Mouse (Mus musculus) bone marrow, adult 2 months (tissue): ENCODE results near the gene Zic4. TPM values are rescaled to one million over a fixed set of nuclear protein-coding genes. Genes with fewer than 3 reads are reported as not detected.

Source experiments
- H3K27ac ChIP-seq: fragments of 200-500 bp; 2 replicates; pipeline ENCODE4 v1.5.1; 2012; ENCODE audit warnings: low read depth, mild to moderate bottlenecking, control low read depth, inconsistent platforms, low read length; ENCODE audit not compliant: control insufficient read depth, poor library complexity, insufficient read depth
- H3K4me1 ChIP-seq: fragments of 200-500 bp; 2 replicates; pipeline ENCODE4 v1.6.1; 2011; ENCODE audit warnings: low read length; ENCODE audit not compliant: control insufficient read depth, insufficient read depth
- H3K4me3 ChIP-seq: fragments of 200-500 bp; replicated peaks from 2 replicates; pipeline ENCODE3; 2011; ENCODE audit warnings: mild to moderate bottlenecking, low read depth, low read length, control low read depth; ENCODE audit not compliant: control insufficient read depth
- CTCF ChIP-seq: fragments of 200-500 bp; IDR thresholded peaks from 2 replicates; pipeline ENCODE4 v1.5.1; 2011; ENCODE audit warnings: low read length, control low read depth; ENCODE audit not compliant: control insufficient read depth, insufficient read depth
- POLR2A ChIP-seq: fragments of 200-500 bp; IDR thresholded peaks from 2 replicates; pipeline ENCODE4 v1.6.1; 2011; ENCODE audit warnings: low read depth, mild to moderate bottlenecking, control low read depth, low read length, borderline replicate concordance; ENCODE audit not compliant: control insufficient read depth
- WGBS: fragments of 180-500 bp; shearing (Covaris S2); methylation state at CpG from one replicate; pipeline ENCODE4 v1.1.7; 2018; 5-methylcytosine and 5-hydroxymethylcytosine counted together
- polyA plus RNA-seq: library from polyadenylated mRNA; stranded (reverse); fragments of >200 nt; gene quantifications from 2 replicates; pipeline ENCODE4 v1.2.4, GENCODE M21; 2011; ENCODE audit warnings: low replicate concordance; ENCODE audit not compliant: missing spikeins, insufficient read depth, insufficient read length

Zic4 gene
- polyA plus RNA-seq, 1 experiment: not detected

DNA sequence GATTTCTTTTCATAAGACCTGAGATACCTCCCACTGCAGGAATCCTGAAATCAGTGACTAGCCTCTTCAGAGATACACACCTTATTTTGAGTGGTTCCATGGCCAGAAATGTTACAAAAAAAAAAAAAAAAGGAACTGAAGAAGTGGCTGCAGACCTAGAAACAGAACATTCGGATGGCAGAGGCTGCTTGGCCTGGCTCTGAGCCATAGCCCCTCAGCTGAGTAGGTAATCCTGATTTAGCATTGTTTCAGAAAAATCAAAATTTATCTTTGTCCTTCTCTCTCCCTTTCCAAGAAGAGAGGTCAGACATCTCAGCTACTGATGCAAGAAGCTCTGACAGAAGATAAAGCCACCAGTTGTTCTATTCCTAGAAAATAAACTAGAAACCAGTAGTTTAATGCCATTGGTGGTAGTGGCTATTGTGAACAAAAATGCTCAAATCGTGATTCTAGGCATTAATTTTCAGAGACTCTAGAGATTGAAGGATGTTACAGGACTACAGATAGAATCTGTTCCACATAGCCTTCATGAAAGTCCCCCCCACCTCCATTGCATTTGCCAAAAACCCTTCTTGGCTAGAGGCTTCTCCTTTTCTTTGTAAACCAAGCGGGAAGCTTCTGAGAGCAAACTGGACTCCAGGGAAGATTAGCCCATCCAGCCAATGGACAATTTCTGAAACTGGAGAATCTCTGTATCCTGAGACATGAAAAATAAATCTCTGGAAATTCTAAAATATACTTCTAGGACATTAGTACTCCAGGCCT is 11.8 kb downstream of the Zic4 start:
- 23% methylated on average over 3 of the region's 3 CpGs for WGBS
- Histone ChIP-seq H3K27ac (no peak overlapping the region), H3K4me1 (no peaks in the 10 kb centered on the region), H3K4me3 (no peak overlapping the region)
- no peak for TF ChIP-seq POLR2A
- TF ChIP-seq CTCF: no peak

DNA sequence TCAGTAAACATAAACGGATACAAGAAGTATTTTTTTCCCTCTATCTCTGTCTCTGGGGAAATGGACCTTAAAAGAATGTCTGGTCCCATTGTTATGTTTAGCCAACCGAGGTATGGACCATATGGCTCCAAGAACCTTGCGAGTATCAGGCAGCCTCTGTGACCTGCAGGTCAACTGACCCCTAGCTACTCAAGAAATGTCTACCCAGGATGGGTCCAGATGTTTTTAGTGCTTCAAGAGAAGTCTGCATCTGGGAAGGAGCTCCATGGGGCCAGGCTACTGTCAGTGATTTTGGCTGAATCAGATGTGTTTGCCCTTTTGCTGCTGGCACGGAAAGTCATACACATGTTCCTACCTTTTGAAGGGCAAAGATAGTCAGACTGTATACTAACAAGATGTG is 12.5 kb downstream of the Zic4 start:
- no peak for TF ChIP-seq POLR2A
- no peak for TF ChIP-seq CTCF
- H3K4me3 ChIP-seq: no peak overlapping the region
- H3K27ac ChIP-seq: no peak overlapping the region
- no peaks in the 10 kb centered on the region for H3K4me1 ChIP-seq
- WGBS: 13% methylated on average over 4 of the region's 4 CpGs

DNA sequence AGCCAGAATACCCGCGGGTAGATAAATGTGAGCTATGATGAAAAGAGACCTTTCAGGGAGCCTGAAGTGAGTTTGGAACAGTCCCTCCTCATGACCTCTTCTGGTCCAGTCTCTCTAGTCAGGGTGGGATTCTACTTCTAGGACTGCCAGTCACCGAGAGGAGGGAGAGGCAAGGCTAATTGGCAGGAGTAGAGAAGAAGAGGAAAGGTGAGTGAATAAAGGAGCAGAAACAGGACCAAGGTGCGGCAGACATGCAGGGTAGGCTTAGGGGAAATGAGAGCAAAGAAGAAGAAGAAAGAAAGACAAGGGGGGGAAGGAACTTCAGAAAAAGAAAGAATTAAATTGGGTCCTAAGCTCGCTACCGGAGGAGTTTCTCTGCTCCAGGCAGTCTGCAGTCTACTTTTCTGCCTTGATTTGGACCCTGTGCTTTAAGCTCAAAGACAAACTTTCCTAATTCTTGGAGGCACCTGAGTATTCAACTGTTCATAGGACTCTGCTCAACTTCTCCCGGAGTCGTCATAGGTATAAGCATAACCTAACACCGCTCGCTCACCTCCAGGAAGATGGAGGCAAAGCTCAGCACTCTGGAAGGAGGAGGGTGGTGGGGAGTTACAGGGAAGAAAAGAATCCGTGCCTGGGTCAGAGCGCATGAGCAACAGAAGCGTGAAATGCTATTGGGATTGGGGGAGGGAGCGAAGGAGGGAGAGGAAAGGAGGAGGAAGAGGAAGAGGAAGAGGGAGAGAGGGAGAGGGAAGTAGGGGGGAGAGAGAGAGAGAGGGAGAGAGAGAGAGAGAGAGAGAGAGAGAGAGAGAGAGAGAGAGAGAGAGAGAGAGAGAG is 15.0 kb downstream of the Zic4 start:
- TF ChIP-seq CTCF (no peak), POLR2A (no peak)
- no peak overlapping the region for H3K27ac ChIP-seq
- H3K4me3 ChIP-seq: no peak overlapping the region
- H3K4me1 ChIP-seq: no peaks in the 10 kb centered on the region
- WGBS: 11% methylated on average over 14 of the region's 14 CpGs

DNA sequence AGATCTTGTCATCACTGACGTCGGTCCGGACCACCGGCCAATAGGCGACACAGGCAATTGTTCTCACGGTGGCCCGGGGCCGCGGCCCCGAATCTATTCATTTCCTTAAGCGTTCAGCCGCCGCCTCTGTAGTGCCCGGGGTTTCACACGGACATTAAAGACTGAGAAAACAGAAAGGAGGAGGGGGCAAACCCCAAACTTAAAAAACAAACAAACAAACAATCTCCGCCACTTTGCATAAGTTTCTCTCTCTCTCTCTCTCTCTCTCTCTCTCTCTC is 15.6 kb downstream of the Zic4 start:
- no peaks in the 10 kb centered on the region for H3K4me1 ChIP-seq
- TF ChIP-seq CTCF (no peak), POLR2A (no peak)
- WGBS: 6% methylated on average over 16 of the region's 16 CpGs
- H3K27ac ChIP-seq: no peak overlapping the region
- no peak overlapping the region for H3K4me3 ChIP-seq

DNA sequence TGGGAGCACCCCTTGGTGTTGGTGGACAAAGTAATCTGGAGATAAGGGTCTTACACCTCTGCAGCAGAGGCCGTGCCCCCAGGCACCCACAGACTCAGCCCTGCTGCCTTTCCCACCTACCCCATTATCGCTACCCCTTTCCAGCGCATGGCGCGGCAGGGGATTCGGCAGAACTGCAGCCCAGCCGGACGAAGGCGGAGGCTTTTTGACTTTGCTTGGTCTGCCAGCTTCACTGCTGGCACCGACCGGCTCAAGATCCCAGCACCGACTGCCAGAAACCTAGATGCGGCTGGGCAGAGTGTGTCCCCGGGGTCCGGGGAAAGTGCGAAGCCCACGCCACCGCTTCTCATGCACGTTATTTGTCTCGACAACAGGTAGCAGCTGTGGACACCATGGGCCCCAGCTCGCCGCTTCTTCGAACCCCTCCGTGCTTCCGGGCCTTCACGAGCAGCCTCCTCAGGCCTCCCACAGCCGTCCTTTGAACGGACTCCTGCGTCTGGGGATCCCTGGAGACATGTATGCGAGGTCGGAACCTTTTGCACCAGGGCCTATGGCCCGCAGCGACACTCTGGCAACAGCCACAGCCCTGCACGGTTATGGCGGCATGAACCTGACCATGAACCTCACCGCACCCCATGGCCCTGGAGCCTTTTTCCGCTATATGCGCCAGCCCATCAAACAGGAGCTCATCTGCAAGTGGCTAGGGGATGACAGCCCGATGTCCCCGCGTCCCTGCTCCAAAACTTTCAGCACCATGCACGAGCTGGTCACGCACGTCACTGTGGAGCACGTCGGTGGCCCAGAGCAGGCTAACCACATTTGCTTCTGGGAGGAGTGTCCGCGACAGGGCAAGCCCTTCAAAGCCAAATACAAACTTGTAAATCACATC is 16.4 kb downstream of the Zic4 start:
- TF ChIP-seq POLR2A (no peak), CTCF (no peak)
- 6% methylated on average over 48 of the region's 48 CpGs for WGBS
- H3K4me3 ChIP-seq: no peak overlapping the region
- no peak overlapping the region for H3K27ac ChIP-seq
- H3K4me1 ChIP-seq: no peaks in the 10 kb centered on the region

DNA sequence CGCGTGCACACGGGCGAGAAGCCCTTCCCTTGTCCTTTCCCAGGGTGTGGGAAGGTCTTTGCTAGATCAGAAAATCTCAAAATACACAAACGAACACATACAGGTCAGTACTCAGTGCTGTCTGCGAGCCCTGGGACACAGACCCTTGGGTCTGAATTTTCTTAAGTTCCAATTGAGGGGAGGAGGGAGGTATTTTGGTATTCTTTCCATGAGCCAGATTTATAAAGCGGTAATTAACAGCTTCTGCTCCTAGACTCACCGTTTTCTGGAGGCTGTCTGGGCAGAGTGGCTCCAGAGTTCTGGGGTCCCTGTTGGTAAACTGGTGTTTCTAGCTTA is 17.1 kb downstream of the Zic4 start:
- TF ChIP-seq POLR2A (no peak), CTCF (no peak)
- Histone ChIP-seq H3K4me1 (no peaks in the 10 kb centered on the region), H3K27ac (no peak overlapping the region), H3K4me3 (no peak overlapping the region)
- WGBS: 5% methylated on average over 8 of the region's 8 CpGs

DNA sequence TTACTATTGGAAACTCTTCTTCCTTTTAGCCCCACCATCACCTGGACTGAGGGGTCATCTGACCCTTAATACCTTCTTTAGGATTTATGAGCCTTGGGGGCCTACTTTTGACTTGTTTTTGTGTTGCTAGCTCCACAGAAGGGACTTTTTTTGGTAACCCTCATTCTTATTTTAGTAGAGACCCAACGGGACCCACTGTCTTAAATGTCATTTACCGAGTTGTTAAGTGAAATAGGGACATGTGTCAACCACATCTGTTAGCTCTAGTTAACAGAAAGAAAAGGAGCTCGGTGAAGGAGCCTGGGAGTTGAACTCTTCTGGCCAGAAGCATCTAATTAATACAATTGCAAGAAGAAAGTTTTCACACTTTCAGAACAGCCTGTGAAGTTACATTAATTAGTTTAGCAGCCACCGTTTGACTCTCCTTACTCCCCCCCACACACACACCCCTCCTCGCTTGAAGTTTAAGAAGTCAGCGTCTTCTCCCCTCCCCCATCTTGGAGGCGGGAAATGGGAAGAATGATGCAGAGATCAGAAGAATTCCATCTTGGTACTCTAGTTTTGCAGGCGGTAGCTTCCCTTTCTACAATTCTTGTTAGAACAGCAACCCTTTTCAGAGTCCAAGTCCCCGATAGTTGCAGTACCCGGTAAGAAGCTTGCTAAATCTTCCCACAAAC is 17.7 kb downstream of the Zic4 start:
- Histone ChIP-seq H3K4me3 (no peak overlapping the region), H3K27ac (no peak overlapping the region), H3K4me1 (no peaks in the 10 kb centered on the region)
- TF ChIP-seq CTCF (no peak), POLR2A (no peak)
- WGBS: 8% methylated on average over 10 of the region's 10 CpGs
